Mouse (Mus musculus): ENCODE measurements around the gene Klc4. TPM values are rescaled to one million over a fixed set of nuclear protein-coding genes. Genes with fewer than 3 reads are reported as not detected.
A peak's percentile ranks its signal among the peaks of the same experiment; 100 is the strongest.

The Klc4 gene
- polyA plus RNA-seq, 1 experiment, result 16.5 TPM

GRCm38 (mm10) chr17:46651755-46652547 lies 6.1 kb upstream of the Klc4 start:
- DNase-seq (ENCODE audit: low spot score), result no peak

DNA sequence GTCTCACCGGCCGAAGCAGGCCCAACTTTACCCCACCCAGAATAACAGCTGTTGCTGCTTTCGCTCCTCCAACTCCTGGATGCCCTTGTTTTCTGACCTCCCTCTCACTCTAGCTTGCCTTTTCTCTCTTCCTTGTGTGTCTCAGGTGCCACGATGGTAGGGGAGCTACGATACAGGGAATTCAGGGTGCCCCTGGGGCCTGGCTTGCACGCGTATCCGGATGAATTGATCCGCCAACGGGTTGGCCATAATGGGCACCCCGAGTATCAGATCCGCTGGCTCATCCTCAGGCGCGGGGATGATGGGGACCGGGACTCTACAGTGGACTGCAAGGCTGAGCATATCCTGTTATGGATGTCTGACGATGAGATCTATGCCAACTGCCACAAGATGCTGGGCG lies 5.5 kb upstream of the Klc4 start:
- DNase-seq (ENCODE audit: low spot score), result no peak

DNA sequence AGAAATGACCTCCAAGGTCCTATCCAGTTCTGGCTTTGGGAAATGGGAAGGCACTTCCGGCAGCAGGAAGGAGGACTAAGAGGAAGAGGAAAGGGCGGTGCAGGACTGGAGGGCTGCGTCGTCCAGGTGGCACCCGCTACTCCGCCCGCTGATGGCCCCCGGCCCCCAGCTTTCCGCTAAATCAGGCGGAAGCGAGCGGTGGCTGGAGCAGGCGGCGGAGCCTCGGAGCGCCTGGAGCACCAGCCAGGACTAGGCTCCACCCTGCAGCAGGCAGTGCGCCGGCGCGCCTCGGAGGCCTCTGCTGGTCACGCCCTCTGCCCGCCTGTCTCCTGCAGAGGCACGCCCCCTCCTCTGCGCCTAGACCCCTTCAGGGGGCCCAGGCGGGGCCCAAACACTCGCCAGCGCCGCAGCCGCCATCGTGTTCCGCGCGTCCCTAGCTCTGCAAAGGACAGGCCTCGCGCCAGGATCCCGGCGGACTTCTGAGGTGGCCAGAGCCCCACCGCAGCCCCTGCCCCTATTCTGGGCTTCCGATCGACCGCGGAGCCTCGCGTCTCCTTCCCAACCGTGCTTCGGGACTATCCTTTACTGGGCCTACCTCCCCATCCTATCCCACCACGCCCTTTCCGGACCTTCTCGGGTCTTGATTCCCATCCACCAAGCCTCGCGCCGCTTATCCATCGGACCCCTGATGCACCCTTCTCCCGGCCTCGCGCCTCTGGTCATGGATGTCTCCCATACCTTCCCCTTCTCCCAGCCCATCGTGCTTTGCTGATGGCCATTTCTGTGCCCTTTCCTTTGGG lies 4.6 kb upstream of the Klc4 start, which contains the start of gene Cul7:
TSS of gene Cul7 (plus strand) at position 106 of the 800 bp plus-strand sequence.
- peak; percentile 78 for DNase-seq (ENCODE audit: low spot score)

- DNase-seq (ENCODE audit: low spot score), result no peak
Observed at GRCm38 (mm10) chr17:46649811-46650210, 4.0 kb upstream of the Klc4 start.

GRCm38 (mm10) chr17:46648436-46648835 lies 2.6 kb upstream of the Klc4 start:
- DNase-seq (ENCODE audit: low spot score), result no peak

DNA sequence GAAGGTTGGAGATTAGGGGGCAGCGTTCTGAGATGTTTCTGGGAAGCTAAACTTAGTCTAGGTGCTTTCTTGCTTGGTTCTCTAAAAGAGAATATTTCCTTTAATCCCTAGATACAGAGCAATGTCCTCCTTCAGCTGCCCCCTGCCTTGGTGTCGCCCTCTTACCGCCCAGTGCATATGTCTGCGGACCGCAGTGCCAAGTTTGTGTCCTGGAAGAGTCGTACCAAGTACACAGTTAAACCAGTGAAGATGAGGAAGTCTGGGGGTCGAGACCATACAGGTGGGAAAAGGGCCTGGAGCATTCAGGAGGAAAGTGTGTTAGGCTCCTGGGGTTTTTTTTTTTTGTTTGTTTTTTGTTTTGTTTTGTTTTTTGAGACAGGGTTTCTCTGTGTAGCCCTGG lies 1.5 kb upstream of the Klc4 start:
- no peak for DNase-seq (ENCODE audit: low spot score)

DNA sequence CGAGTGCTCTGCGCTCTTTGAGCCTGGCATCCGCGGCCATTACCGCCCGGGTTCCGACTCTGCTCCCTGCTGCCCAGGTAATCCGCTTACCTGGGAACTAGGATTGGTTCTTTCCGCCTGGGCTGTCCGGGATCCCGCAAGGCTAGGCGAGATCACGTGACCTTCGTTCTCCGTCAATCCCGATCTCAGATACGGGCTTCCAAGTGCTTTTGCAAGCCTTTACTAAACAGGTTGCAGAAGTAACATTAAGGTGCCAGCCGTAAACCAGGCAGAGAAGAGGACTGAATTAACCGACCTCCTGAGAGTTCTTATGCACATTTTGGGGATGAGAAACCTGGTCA lies 470 bp upstream of the Klc4 start:
- DNase-seq (ENCODE audit: low spot score), result no peak

DNA sequence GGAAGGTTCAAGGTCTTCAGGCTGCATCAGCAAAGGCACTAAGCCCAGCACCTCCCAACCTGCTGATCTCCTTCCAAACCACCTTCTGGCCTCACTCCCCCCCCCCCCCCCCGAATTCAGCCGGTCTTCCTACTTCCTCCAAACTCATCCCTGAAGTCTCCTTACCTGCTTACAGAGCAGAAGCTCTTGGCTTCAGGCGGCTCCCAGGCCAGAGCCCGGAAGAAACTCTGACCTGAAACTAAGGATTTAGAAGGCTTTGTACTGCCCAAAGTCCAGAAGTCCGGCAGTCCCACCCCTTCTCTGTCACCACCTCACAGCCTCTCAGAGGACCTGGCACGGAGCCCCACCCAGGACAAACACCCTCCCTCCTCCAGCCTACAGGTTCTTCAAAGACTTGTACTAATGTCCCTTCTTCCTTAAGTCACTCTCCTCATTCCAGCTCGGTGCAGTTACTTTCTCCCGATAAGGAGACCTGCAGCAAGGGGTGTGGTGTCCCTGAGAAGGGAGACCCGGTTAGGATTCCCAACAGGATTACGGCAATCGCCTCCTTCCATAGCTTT lies 826 bp downstream of the Klc4 start:
- peak; percentile 49 for DNase-seq (ENCODE audit: low spot score)

- no peak for DNase-seq (ENCODE audit: low spot score)
Observed at GRCm38 (mm10) chr17:46644152-46644805, 1.5 kb downstream of the Klc4 start.

DNA sequence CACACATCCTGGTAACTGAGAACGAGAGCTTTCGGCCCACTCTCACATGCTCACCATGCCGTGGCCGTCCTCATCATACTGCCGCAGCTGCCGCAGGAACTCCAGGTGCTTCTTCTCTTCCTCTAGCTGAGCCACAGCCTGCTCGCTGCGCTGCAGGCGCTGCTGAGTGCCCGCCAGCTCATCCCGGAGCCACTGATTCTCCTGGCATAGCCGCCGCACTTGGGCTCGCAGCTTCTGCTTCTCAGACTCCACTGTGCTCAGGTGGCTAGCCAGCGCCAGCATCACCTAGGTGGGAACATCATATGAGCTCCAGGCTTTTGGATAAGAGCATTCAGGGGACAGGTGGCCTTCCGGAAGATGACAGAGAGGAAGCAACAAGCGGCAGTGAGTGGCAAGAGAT lies 3.8 kb downstream of the Klc4 start:
- DNase-seq (ENCODE audit: low spot score), result no peak

DNA sequence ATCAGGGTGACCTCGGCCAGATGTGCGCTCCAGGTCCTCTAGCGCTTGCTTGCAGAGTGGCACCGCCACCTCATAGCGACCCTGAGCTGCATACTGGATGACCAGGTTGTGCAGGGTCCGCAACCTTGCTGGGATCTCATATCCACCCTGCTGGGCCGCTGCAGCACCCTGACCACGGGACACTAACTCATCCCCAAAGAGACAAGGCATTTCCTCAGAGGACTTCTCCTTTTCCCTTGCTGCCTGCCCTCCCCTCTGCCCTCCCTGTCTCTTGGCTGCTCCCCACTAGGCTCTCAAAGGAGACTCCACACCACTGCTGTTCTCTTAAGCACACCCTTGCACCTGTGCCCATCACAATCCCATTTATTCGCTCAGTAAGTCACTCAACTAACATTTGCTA lies 5.9 kb downstream of the Klc4 start:
- no peak for DNase-seq (ENCODE audit: low spot score)

GRCm38 (mm10) chr17:46636831-46637523 lies 8.8 kb downstream of the Klc4 start:
- DNase-seq (ENCODE audit: low spot score), result no peak

DNA sequence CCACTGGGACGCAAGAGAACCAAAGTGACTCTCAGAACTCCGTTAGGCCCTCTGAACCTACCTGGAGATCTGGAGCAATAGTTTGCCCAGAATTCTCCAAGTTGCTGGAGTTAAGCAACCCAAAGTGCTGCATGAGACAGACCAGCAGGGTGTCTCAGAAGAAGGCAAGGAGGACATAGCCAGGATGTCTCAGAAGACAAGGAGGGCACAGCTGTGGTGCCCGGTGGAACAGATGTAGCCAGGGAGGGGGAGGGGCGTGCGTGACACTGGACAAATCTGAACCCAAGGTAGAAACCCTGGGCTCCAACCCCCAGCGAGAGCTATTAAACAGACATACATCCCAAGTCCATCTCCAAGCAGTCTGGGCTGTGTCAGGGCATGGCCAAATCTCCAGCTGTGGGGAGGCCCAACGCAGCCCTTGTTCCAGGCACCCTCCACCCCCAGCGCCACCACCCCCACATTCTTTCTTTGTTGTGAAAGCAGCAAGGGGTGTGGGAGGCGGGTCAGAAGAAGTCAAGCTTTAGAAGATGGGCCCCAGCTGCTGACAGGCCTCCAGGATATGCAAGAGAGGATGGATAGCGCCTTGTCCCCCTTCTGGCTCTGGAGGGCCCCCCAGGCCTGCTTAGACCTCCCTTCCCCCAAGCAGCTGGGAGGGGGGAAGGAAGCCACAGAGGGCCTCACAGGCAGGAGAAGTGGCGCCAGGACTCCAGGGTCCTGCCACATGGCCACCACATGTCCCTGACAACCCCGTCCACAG lies 16.0 kb downstream of the Klc4 start:
- no peak for DNase-seq (ENCODE audit: low spot score)

- peak; percentile 53 for DNase-seq (ENCODE audit: low spot score)
Observed at GRCm38 (mm10) chr17:46628791-46629684, 16.8 kb downstream of the Klc4 start, which contains the start of gene Ptk7. Ptk7 (minus strand) TSS chr17:46629504.

GRCm38 (mm10) chr17:46628471-46628790 lies 17.4 kb downstream of the Klc4 start:
- DNase-seq (ENCODE audit: low spot score), result no peak

- DNase-seq (ENCODE audit: low spot score), result no peak
Observed at GRCm38 (mm10) chr17:46627409-46627808, 18.4 kb downstream of the Klc4 start.

DNA sequence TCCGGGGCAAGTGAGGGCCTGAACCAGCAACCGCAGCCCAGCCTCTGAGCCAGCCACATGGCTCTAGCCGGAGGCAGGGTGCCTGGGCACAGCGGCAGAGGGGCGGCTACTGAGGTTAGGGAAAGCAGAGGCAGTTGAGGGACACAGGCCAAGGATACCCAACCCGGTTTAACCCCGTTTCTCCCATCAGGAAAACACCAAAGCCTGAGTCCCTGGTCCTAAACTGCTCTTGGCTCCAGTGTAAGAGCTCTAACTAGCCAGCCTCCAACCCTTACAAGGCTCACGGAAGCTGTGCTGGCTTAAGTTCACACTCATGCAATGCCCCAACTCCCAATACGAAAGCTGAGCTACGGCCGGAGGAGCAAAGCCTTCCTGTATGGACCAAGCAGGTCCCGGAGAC lies 21.2 kb downstream of the Klc4 start:
- DNase-seq (ENCODE audit: low spot score), result no peak

- no peak for DNase-seq (ENCODE audit: low spot score)
Observed at GRCm38 (mm10) chr17:46623819-46624557, 21.8 kb downstream of the Klc4 start.

DNA sequence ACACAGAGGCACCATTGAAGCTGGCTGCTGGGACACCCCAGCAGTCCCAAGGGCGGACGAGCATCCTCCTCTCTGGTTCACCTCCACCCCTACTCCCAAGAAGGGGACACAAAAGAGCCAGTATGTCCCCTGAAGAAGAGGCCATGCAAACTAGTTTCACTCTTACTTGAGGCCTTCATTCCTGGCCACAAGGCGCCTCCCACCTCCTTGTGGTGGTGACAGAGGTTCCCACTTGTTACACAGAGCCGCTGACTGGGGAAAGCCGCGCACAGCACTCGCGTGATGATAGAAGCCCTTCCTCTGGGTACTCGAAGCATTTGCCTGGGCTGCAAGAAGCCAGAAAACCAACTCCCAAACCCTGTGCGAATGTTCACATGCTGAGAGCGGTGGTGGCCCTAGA lies 23.6 kb downstream of the Klc4 start:
- no peak for DNase-seq (ENCODE audit: low spot score)

All from urinary bladder, adult 2 months (tissue).